Mouse (Mus musculus): Measurements from ENCODE around the gene Olfr1504.
"Not testable (repeated sequence)": the region's sequence is repeated elsewhere in the genome, so short reads cannot be mapped to it uniquely, and the experiment has no call there.

Olfr1504 gene

GRCm38 (mm10) chr19:13897828-13898227, at the start of gene Olfr1504:
Gene Olfr1504 (minus strand): TSS chr19:13897928.
- no peak for DNase-seq (ENCODE audit: low spot score in 2 of 2)

GRCm38 (mm10) chr19:13913230-13913629, 15.5 kb upstream of the Olfr1504 start, which contains the start of gene Olfr1505:
Gene Olfr1505 (plus strand): TSS chr19:13913530.
- no peak for DNase-seq (ENCODE audit: low spot score in 2 of 2)

GRCm38 (mm10) chr19:13861495-13861894, 36.2 kb downstream of the Olfr1504 start, which contains the start of gene Olfr1502:
Gene Olfr1502 (plus strand): TSS chr19:13861795.
- DNase-seq (ENCODE audit: low spot score in 2 of 2), result no peak

GRCm38 (mm10) chr19:13850592-13850991, 47.1 kb downstream of the Olfr1504 start, which contains the start of gene Olfr1501:
Gene Olfr1501 (minus strand): TSS chr19:13850692.
- DNase-seq (ENCODE audit: low spot score in 2 of 2), result not testable (repeated sequence)

All from frontal cortex, postnatal 36 days (tissue).